Mouse (Mus musculus) kidney, postnatal 36 days (tissue): ENCODE measurements around the gene Ctnna2.
A peak's percentile ranks its signal among the peaks of the same experiment; 100 is the strongest.

Experiments used
- DNase-seq, 2 experiments: peaks; one replicate each; pipeline ENCODE4 v3.0.0; 2021 to 2022; ENCODE audit warnings: mixed read lengths in 2 of 2

The Ctnna2 gene

GRCm38 (mm10) chr6:77811041-77811440 lies 168.5 kb downstream of the Ctnna2 start:
- no peak for DNase-seq

GRCm38 (mm10) chr6:77802604-77803003 lies 176.9 kb downstream of the Ctnna2 start:
- DNase-seq: no peak

GRCm38 (mm10) chr6:77783342-77783741 lies 196.2 kb downstream of the Ctnna2 start:
- no peak for DNase-seq

GRCm38 (mm10) chr6:77768357-77769103 lies 211.0 kb downstream of the Ctnna2 start:
- no peak for DNase-seq

GRCm38 (mm10) chr6:77758164-77758563 lies 221.3 kb downstream of the Ctnna2 start:
- no peak for DNase-seq

GRCm38 (mm10) chr6:77745426-77745825 lies 234.1 kb downstream of the Ctnna2 start:
- no peak for DNase-seq

- no peak for DNase-seq
These were observed 235.8 kb downstream of the Ctnna2 start for GRCm38 (mm10) chr6:77743651-77744050.

- DNase-seq: no peak
These were observed 236.5 kb downstream of the Ctnna2 start for GRCm38 (mm10) chr6:77742988-77743387.

- no peak for DNase-seq
These were observed 240.9 kb downstream of the Ctnna2 start for GRCm38 (mm10) chr6:77738640-77739039.

GRCm38 (mm10) chr6:77724952-77725299 lies 254.6 kb downstream of the Ctnna2 start:
- no peak for DNase-seq

GRCm38 (mm10) chr6:77724042-77724951 lies 255.2 kb downstream of the Ctnna2 start:
- no peak for DNase-seq

GRCm38 (mm10) chr6:77694093-77694492 lies 285.4 kb downstream of the Ctnna2 start:
- DNase-seq: no peak

GRCm38 (mm10) chr6:77687173-77687572 lies 292.3 kb downstream of the Ctnna2 start:
- DNase-seq: no peak

GRCm38 (mm10) chr6:77650127-77650526 lies 329.4 kb downstream of the Ctnna2 start:
- DNase-seq: peak; percentile 23 to 75

GRCm38 (mm10) chr6:77644591-77644990 lies 334.9 kb downstream of the Ctnna2 start:
- DNase-seq: no peak

- no peak for DNase-seq
These were observed 340.7 kb downstream of the Ctnna2 start for GRCm38 (mm10) chr6:77638784-77639183.

GRCm38 (mm10) chr6:77633997-77634396 lies 345.5 kb downstream of the Ctnna2 start:
- DNase-seq: peak; percentile 29 to 72

- DNase-seq: peak; percentile 17 to 40
These were observed 350.8 kb downstream of the Ctnna2 start for GRCm38 (mm10) chr6:77628573-77629192.

- DNase-seq: peak; percentile 63 to 76
These were observed 374.7 kb downstream of the Ctnna2 start for GRCm38 (mm10) chr6:77604642-77605392.

- DNase-seq: peak; percentile 41 to 67
These were observed 375.6 kb downstream of the Ctnna2 start for GRCm38 (mm10) chr6:77603914-77604313.

- DNase-seq: peak in 1 of 2 experiments; percentile 12
These were observed 380.3 kb downstream of the Ctnna2 start for GRCm38 (mm10) chr6:77599244-77599643.

GRCm38 (mm10) chr6:77582568-77582967 lies 396.9 kb downstream of the Ctnna2 start:
- peak; percentile 12 to 33 for DNase-seq

- no peak for DNase-seq
These were observed 398.6 kb downstream of the Ctnna2 start for GRCm38 (mm10) chr6:77580926-77581325.
